Mouse (Mus musculus): ENCODE measurements around the gene Gm609.
A peak's percentile ranks its signal among the peaks of the same experiment; 100 is the strongest.

Gm609 gene

DNA sequence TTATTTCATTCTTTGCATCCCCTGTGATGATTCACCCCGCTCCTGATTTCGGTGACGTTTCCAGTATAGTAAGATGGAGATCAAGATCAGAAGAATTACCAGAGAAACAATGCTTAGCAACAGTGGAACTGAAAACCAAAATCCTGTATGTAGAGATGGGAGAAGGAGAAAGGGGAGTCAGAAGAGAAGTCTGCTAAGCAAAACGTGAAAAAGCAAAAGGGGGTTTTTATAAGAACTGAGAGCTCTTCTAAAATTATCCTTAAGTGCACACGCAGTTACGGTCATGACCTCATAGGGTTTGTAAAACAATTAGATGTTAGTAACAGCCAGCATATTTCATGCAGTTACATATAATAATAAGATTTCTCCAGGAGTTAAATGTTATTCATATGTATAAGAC lies 100.5 kb downstream of the Gm609 start:
- DNase-seq (ENCODE audit: low read depth) = no peak

DNA sequence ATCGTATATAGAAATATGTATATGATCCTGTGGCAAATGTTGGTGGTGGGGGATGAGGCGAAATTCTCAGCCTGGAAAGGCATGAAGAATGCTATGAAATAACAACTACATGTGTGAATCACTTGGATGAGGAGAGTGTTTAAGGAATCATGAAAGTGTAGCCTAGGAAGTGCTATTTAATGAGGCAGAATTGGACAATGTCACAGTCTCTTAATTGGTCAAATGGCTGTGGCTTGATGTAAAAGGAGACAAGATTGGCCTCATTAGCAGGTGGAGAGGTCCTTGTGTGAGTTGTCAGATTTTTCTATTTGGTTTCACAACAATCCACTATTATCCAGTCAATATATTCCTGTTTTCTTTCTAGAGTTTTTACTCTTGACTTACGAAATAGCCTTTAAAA lies 101.1 kb downstream of the Gm609 start:
- DNase-seq (ENCODE audit: low read depth) = no peak

DNA sequence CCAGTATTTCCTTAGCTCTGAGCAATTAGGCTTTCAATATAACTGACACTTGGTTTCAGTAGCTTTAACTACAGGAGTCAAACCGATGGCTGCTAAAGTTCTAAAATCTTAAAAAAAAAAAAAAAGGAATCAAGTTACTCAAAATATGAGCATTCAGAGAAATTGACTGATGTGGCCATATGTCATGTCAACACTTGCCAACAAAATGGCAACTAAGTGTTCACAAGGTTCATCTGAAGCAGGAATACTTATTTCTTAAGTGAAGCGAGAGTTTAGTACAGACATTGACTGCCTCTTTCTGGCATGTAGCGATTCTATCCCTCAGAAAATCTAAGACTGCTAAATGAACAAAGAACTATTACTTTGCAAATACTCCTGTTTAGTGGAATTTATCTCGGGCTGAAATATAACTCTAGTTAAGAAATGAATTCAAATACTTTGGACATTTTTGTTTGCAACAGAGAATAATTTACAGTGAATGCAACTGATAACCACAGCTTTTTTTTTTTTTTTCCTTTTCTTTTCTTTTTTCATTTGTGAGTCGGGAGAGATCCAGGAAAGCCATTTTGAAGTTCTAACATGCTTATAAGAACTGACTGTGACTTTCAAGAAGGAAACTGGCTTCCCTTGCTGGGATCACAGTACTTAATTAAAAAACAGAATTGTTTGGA lies 102.3 kb downstream of the Gm609 start:
- no peak for DNase-seq (ENCODE audit: low read depth)

DNA sequence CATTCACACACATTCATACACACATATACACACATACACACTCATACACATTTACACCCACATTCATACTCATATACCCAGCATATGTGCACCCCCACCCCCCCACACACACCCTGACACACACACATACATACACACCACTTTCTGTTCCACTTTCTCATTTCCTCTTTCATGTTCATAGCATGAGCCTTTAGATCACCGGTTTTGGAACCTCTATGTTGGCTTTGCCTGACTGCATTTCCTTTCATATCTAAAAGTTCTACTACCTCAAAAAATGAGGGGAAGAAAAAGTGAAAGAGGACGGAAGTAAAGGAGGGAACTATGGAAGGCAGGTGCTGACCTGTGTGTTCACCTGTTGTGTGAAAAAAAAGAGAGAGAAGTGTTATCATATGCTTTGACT lies 102.9 kb downstream of the Gm609 start:
- DNase-seq (ENCODE audit: low read depth) = no peak

DNA sequence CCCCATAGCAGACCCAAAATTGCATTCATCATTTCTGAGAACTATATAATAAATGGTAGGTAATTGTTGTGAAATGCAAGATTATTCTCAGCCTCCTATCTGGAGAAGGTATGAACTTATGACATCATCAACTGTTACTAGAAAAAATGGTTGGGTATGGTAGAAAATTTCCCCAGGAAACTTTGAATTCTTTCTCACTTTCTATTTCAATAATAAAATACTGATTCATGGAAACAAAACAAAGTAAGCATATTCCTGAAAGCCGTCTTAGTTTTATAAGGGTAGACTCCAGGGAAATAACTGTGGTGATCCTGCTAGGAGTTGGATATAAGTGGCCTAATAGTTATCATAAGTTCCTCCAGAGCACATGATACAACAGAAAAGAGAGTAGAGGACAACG lies 103.7 kb downstream of the Gm609 start:
- DNase-seq (ENCODE audit: low read depth) = no peak

DNA sequence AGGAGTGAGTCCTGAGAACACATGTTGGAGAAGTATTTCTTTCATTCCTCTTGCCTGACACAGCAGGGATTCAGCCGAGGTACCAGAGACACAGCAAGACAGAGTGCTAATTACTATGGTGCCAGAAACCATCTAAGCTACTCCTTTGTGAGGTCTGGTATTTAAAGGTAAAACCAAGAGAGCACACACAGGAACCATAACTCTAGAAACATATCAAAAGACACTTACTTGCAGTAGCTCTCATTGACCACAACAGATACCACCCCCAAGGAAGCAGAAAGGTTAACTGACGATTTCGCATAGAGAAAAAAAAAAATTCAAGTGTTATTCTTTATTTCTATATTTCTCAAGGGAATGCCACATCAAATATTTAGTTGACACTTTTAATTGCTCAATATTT lies 111.0 kb downstream of the Gm609 start:
- no peak for DNase-seq (ENCODE audit: low read depth)

DNA sequence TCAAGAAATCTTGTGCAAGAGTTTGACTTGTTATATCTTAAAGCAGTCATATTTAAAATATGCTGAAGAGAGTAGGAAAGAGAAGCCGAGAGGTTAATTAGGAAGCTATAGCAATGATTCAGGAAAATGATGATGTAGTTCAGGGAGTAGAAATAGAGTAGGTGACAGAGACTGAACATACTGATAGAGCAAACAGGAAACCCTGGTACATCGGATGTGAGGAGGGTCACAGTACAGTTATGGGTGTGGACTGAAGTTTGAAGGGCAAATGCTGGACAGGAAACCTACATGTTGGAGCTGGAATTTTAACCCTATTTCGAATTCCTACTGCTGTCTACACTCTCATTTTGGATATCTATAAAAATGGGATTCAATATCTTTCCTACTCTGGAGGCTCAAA lies 113.8 kb downstream of the Gm609 start:
- no peak for DNase-seq (ENCODE audit: low read depth)

DNA sequence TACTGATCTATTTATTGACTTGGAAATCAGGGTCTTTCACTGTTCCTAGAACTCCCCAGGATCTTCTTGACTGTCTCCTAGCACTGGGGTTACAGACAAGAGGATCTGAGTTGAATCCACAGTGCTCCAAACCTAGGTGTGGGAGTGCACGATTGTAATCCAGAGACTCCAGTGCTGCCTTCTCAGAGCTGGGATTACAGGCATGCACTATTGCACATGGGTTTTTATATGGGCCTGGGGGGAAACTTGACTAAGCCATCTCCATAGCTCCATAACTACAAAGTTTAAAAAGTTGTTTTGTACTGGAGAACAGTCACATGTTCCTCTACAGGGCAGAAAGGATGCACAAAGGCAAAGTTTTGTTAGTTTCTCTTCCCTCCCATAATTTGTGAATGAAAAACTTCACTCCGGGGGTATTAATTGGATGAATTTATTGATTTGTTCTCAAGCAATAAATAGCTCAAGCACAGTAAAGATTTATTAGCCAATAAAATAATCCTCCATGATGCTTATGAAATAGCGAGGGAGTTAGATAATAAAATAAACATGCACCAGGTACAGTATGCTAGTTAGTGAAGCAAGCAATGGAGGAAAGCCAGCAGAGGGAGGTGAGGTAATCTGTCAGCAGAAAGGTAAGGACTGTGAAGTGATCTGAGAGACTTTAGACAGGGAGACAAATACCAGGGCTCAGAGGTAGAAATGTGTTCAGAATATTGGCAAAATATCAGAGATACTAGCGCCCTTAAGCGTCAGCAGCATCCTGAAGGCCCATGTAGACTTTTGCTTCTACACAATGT lies 114.4 kb downstream of the Gm609 start:
- DNase-seq (ENCODE audit: low read depth) = no peak

DNA sequence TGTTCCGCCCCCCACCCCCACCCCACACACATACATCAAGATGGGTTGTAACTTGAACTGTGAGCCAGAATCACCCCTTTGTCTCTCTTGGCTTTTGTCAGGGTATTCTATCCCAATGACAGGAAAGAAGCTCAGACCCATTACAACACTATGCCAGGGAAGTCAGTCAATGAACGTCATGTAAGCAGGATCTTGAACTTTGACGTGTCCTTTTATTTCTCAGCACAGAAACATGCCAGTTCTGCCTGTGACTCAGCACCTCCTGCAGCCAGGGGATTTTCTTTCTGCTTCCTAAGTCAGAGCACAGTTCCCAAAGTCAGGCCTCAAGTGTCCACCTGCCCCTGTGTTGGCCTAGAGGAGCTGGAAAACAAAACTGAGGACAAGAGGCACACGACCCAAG lies 115.4 kb downstream of the Gm609 start:
- no peak for DNase-seq (ENCODE audit: low read depth)

DNA sequence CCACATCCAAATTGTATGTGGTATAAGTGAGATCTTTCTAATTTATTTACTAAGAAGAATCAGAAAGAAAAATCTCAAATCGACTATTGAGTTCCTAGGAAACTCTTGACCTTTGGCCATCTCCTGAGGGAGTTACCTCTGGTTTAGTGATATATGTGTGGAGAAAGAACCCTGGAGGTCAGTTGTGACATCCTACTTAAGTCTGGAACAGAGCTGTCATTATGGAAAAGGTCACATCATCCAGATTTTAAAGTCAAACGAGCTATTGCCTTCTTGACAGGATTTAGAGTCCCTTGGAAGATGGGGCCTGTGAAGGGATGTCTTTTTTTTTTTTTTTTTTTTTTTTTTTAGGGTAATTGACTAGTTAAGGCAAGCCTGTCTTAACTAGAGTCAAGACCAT lies 116.0 kb downstream of the Gm609 start:
- DNase-seq (ENCODE audit: low read depth) = no peak

DNA sequence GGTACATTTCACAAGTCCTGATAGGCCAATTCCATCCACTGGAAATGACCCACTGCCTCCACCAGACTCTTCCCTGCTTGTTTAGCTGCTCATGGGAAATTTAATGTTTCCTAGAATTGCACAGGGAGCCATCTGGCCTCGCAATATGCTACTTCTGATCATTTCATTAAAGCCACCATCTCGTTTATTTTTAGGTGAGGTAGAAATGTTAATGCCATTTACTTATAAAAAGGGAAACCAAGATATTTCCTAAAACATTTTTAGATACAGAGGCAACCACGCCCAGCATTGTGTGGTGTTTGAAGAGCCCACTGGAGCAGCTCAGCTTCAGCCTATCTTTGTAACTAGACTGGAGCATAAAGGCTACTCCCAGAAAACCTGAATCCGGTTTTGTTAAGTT lies 116.5 kb downstream of the Gm609 start:
- DNase-seq (ENCODE audit: low read depth) = no peak

DNA sequence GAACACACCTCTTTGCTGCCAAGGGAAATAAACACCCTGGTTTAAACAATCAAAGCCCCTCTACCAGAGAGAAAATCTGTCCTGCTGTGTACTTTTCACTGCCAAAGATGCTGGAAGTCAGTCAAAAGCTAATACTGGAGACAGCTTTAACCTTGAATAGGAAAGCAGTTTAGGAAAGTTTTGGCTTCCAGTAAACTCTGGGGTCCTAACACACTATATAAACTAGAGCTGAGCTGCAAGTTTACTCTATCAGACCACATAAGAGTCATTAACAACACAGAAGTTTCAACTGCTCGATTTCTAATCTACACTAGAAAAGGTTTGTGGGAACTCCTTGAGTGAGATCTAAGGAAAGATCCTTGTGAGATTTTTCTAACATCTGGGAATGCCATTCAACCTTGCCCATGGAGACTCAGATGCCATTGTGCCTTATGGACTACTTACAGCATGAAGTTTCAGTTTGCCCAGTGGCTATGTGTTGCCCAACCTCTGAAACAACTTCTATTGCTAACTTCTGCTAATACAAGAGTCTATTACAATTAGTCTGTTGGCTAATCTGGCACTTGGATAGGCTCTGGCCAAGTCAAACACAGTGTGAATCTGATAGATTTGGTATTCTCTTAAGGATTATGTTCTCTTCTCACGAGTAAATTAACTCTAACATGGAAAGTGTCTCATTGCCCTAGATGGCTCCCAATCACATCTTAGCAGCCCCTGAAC lies 117.1 kb downstream of the Gm609 start:
- DNase-seq (ENCODE audit: low read depth) = no peak

DNA sequence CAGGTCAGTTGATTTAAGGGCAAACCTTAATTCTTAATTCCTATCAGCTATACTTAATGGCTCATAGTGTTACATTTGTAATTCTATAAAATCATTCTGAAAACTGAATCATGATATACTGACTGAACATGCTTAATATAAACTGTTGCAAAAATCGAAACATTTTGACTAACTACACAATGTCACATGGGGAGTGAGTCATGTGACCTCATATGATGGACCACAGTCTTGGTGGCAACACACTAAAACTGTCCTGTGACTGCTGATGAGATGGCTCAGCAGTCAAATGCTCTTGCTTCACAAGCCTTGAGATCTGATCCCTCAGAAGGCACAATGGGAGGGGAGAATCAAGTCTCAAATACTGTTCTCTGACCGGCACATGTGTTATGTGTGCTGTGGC lies 118.7 kb downstream of the Gm609 start:
- no peak for DNase-seq (ENCODE audit: low read depth)

DNA sequence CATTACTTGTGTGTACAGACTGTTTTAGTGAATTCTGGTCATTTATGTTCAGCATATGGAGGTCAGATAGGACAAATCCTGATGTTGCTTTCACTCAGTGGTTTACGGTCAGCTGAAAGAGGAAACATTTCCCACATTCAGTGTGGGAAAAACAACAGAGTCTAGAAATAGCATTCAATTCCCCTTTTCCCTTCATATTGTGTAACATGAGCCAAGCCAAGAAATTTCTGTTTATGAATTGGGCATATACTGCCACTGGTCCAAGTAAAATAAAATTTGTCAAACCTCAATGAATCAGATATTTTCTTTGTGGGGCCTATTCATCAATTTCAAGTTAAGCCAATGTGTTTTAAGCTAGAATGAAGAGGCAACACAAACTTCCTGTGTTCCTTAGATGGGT lies 121.7 kb downstream of the Gm609 start:
- peak; percentile 86 for DNase-seq (ENCODE audit: low read depth)

DNA sequence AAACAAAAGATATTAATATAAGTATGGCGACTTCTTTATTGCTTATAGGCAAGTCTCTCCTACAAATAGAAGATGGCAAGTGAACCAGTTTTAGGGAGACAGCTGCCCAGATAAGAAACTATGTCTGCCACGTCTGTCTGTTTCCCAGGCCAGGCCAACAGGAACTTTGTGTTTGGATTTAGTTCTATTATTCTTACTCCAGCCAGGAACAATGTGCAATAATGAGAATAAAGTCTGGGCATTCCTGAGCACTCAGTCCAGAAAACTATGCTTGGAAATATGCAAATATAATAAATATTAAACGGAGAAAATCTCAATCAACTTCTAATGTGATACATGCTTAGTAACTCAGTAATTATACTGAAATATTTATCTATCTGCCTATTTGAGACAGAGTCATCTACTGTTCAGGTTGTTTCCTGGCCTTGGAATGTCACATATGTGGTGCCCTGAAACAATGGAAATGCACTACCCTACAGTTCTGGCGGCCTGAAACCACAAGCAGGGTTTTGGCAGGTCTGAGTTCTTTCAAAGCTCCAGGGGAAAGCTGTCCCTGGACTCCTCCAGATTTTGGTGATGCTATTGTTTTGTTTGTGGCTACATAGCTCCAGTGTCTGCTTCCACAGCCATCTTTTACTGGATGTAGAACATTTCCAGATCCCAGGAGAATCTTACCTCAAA lies 123.3 kb downstream of the Gm609 start:
- no peak for DNase-seq (ENCODE audit: low read depth)

DNA sequence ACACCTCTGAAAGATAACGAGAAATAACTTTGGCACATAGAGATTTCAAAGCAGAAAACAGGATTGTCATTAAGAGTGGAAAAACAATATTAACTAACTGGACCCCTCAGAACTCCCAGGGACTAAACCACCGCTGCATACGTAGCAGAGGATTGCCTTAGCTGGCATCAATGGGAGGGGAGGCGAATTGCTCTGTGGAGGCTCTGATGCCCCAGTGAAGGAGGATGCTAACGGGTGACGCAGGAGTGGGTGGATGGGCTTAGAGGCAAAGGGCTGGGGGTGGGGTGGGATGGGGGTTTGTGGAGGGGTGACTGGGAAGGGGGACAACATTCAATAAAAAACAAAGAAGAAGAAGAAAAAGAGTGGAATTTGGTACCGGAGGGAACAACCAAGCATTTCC lies 126.7 kb downstream of the Gm609 start:
- no peak for DNase-seq (ENCODE audit: low read depth)

DNA sequence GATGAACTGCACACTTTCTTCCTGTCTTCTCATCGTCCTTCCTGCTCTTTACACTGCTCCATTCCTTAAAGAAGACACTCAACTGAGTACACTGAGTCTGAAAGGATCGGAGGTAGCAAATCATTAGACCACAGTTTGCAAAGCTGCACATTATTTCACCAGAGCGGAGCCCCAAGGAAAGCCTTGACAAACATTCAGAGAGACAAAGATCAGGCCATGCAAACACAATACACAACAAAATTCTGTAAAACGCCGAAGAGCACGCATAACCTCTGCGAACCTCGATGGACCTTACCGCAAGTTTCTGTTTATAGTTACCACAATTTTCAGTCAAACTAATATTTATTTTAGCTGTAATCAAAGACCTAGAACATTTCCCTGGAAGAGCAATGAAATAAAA lies 127.4 kb downstream of the Gm609 start:
- DNase-seq (ENCODE audit: low read depth) = no peak

DNA sequence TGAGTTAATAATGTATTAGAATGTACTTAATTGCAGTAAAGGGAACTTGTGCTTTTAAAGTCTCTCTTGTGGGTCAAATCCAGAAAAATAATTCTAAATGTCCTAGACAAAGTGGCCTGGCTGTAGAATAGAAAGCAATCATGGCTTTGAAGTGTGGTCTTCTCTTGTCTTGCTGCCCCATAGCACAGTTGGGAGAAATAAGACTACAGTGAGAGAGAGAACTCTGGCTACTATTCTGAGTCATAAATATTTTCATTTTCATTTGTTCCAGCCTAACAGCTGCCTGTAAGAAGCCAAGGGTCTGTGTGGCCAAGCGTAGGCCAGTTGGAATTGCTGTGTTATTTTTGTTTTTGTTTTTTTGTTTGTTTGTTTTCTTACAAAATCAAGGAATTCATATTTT lies 128.1 kb downstream of the Gm609 start:
- DNase-seq (ENCODE audit: low read depth) = no peak

DNA sequence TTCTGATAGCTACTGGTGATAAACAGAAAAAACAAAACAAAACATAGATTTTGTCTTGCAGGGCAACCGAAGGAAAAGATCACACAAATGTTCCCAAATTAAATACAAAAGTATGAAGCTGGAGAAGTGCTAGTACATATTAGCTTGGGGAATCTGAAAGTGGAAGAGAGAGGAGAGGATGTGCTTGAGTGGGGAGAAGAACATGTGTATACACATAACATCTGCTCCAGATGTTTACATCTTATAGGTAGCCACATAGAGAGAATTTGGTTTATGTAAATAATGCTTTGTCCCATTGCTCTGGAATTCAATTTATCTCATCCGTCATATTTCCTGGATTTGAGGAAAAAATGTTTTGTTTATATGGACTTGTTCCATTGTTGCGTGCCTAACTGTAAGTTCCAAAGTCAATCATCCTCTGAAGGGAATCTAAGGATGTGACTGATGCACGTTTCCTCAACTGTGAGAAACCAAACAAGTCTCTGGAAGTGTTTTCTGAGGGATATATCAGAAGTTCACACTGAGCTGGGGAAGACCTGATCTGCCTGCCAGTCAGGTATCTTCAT lies 129.2 kb downstream of the Gm609 start:
- no peak for DNase-seq (ENCODE audit: low read depth)

Data from fibroblast of lung, adult 2 months (primary cell).